Mouse (Mus musculus) megakaryocyte, embryonic 14.5 days (primary cell): ENCODE measurements around the gene Grm7.

Experiments
- FLI1 ChIP-seq: IDR thresholded peaks from 2 replicates; pipeline ENCODE4 v1.6.1; 2012; ENCODE audit warnings: low read length, inconsistent platforms, mixed read lengths
- GATA1 ChIP-seq: IDR thresholded peaks from 3 replicates; pipeline ENCODE4 v1.6.1; 2012; ENCODE audit warnings: mixed read lengths, low read length, inconsistent platforms, borderline replicate concordance

DNA sequence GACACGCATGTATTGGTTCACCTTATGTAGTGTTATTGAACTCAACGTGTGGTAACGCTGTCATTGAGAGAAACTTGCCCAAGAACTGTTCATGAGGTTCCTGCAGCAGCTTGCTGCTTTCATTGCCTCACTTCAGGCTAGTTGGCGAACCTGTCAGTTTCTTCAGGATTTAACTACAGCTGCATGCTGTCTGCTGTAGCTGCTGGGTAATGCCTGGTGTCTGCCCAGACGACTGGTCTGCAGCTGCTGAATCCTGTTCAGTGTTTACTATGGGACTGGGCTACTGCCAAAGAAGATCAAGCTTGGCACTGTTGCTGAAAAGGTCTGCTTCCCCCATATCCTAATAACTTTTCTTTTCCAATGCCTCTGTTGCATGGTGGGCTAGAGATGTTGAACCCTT, 23.1 kb downstream of the Grm7 start:
- TF ChIP-seq GATA1 = no peak
- no peak for TF ChIP-seq FLI1
